Mouse (Mus musculus): ENCODE results near the gene Fancl. TPM values are rescaled to one million over a fixed set of nuclear protein-coding genes. Genes with fewer than 3 reads are reported as not detected.
A peak's percentile ranks its signal among the peaks of the same experiment; 100 is the strongest.
"Not testable (repeated sequence)": the region's sequence is repeated elsewhere in the genome, so short reads cannot be mapped to it uniquely, and the experiment has no call there.

The Fancl gene
- total RNA-seq (2015; ENCODE audit: low replicate concordance) = 10.8 and 17.6 TPM in 2 replicates
- 15.2 and 28.6 TPM in 2 replicates for total RNA-seq (2017; ENCODE audit: low replicate concordance)

DNA sequence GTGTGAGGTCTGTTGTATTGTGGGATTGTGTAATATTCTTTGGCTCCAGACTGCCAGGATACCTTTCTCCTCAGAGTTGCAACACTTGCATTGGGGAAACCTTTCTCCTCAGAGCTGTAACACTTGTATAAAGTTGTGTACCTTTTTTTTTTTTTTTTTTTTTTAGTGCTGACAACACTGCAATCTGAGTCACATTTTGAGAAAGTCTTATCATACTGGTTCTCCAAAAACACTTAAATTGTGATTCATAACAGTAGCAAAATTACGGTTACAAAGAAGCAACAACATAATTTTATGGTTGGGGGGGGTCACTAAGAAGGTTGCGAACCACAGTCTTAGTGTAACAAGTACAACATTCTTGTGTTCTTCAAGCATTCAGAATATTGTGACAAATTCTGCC, at the start of gene Fancl:
Gene Fancl (plus strand): TSS at position 165 of the 400 bp plus-strand sequence.
- no peak for ATAC-seq (replicated peaks; ENCODE audit: low FRiP score, poor library complexity, severe bottlenecking)

DNA sequence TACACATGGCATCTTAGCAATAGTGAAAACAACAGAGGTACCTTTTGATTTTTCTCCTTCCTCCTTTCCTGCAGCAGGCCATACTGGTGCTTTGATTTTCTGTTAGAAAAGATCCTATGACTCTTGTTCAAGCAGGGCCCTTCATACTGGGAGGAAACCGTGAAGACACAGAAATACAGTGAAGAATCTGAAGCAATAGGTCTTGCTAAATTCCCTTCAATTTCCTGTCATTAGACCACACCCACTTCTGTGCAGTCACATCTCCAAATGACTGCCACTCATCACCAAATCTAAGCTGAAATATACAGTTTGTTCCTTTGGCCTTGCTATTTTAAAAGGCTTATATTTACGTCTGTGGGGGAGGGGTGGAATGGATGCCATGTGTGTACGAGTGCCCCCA, 49.1 kb upstream of the Fancl start:
- no peak for ATAC-seq (replicated peaks; ENCODE audit: low FRiP score, poor library complexity, severe bottlenecking)

DNA sequence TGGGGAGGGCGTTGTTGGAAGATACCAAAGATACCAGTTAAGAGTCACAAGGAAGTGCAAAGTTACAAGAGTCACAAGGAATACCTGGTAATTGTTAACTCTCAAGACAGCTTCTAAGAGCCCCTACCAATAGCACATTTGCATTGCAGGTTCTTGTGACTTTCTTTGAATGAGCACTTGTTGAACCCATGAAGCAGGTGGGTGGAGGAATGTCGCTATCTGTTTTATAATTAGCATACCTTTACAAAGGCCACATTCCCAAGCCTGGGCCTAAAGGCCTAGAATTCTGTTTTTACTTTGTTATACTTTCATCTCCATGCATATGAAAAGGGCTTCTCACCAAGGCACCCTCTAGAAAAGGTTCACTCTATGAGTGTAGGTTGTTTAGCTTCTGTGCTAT, 15.8 kb upstream of the Fancl start:
- not testable (repeated sequence) for ATAC-seq (replicated peaks; ENCODE audit: low FRiP score, poor library complexity, severe bottlenecking)

DNA sequence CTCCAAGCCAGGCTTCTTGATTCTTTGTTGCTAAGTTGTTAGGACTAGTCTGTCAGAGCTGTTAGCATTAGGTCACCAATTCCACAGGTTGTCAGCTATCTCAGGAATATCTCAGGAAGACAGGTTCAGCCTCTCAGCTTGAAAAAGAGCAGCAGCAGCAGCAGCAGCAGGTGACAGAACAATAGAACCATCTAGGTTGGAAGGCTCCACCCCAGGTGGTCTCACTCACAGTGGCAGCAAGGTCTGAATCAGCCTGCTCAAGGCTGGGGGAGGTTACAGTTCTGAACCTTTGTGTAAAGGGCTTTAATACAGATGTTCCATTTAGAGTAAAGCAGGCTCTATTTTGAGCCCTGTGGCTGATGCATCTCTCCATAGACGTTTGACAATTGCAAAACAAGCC, 14.0 kb upstream of the Fancl start:
- not testable (repeated sequence) for ATAC-seq (replicated peaks; ENCODE audit: low FRiP score, poor library complexity, severe bottlenecking)

DNA sequence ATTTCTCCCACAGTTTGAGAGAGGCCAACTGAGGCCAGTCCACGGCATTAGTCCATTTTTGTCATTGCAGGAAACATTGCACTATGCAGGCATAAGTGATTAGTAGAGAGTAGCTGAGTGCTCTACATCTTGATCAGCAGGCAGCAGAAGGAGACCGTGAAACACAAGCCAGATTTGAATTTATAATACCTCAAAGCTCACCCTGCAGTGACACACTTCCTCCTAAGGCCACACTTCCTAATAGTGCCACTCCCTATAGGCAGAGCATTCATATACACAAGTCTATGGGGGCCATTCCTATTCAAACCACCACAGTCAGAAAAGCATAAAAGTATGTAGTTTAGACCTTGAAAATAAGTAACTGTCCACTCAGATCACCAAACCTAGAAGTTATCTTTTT, 11.8 kb upstream of the Fancl start:
- ATAC-seq (replicated peaks; ENCODE audit: low FRiP score, poor library complexity, severe bottlenecking) = no peak

DNA sequence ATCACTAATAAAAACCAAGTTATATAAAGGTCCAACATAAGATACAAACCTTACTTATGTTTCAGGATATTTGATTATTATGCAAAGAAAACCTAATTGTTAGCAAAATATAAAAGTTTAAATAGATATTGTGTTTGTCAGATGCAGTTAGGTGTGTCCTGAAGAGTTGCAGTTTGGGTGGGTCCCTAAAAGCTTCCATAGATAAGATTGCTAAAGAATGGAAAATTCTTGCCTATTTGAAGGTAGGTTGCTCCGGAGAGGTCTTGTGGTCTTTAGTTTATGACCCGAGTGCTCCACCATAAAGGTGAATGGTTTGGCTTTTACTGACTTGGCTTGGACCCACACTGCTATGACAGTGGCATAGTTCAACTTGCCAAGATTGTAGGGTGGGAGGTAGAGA, 7.9 kb upstream of the Fancl start:
- no peak for ATAC-seq (replicated peaks; ENCODE audit: low FRiP score, poor library complexity, severe bottlenecking)

DNA sequence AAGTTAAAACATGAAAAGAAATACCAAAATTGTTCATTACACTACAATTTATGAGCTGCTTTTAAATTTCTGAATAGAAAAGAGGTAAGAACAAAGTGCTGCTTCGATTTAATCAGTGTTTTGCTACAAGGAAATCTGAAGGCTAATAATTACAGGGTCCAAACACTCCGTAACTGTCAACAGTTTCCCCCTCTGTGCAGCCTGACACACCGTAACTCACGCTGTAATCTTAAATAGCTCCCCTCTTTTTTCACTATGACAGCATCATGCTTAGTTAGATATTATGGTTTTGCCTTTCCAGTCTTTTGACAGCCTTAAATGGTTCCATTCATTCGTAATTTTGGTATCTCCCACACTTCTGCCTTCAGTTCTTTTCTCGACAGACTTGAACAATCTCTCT, 4.4 kb upstream of the Fancl start:
- ATAC-seq (replicated peaks; ENCODE audit: low FRiP score, poor library complexity, severe bottlenecking) = no peak

DNA sequence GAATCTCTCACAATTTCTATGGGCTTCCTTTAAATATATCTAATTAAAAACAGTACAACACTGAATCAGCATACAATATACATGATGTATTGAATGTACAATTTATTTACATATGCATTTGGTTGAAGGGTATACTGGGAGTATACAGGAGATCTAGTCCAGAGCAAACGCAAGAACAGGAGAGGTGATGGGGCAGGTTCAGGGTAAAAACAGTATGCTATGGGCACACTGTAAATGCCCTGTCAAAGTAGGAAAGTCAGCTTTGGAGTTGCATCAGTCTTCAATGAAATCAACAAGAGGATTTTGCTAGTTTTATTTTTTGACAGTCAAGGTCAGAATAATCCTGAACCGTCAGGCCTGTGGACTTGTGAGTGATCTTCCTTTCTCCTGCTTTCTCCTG, 743 bp downstream of the Fancl start:
- ATAC-seq (replicated peaks; ENCODE audit: low FRiP score, poor library complexity, severe bottlenecking) = peak; percentile 74

DNA sequence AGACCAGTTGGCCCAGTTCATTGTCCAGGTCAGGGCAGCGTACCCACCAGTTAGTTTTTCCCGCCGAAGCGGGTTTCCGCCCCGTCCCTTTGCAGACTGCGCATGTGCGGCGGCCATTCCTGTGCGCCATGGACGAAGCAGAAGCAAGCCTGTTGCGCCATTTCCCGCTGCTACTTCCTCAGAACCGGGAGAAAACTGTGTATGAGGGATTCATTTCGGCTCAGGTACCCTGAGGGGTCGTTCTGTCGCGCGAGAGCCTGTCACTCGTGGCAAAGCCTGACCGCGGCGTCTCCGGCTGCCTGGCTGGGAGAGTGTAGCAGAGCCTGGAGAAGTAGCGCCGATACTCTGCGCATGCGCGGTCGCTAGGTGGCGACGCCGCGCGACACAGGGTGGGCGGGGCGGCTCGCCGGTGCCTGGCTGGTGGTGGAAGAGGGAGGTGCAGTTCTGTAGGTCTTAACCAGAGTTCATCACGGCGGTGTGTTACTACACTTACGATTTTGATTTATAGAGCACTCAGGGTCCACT, 1.2 kb downstream of the Fancl start:
- ATAC-seq (replicated peaks; ENCODE audit: low FRiP score, poor library complexity, severe bottlenecking) = peak; percentile 98

DNA sequence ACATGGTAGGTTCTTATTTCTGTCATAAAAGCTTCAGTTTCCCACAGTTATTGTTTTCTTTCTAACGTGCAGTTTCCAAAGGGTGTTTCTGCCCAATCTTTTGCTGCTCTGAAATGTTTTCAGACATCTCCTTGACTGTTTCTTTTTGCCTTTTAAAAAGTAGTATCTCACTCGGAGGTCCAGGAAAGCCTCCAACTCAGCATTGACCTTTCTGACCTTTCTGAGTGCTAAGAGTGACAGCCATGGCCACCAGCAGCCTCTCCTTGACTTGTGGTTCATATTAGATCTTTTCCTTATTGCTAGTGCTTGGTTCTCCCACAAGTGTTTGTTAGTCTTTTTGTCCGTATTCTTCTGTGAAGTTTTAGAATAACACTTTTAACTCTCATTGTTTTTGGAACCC, 9.6 kb downstream of the Fancl start:
- no peak for ATAC-seq (replicated peaks; ENCODE audit: low FRiP score, poor library complexity, severe bottlenecking)

DNA sequence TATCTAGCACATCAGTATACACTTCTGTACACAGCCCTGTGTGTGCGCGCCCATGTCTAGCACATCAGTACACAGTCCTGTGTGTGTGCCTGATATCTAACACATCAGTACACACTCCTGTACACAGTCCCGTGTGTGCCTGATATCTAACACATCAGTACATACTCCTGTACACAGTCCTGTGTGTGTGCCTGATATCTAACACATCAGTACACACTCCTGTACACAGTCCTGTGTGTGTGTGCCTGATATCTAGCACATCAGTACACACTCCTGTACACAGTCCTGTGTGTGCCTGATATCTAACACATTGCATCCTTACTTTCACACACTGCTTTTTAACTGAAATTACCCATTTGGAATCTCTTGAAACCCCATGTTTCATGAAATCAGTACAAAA, 27.0 kb downstream of the Fancl start:
- no peak for ATAC-seq (replicated peaks; ENCODE audit: low FRiP score, poor library complexity, severe bottlenecking)

DNA sequence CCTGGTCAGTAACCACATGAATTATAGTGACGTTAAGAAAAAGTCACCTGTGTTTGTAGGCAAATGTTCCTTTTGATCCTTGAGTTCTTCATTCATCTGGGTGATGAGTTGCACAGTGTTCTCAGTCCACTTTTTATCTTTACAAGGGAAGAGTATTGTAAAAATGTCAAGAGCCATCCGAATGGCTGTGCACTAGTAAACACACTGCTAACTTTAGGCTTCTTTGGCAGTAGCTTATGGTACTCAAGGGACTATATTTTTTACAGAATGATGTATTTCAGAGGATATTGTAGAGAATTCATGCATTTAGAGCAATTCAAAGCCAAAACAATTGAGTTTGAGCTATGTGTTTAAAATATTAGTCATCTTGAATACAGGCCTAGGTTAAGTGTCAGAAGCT, 35.5 kb downstream of the Fancl start:
- ATAC-seq (replicated peaks; ENCODE audit: low FRiP score, poor library complexity, severe bottlenecking) = no peak

DNA sequence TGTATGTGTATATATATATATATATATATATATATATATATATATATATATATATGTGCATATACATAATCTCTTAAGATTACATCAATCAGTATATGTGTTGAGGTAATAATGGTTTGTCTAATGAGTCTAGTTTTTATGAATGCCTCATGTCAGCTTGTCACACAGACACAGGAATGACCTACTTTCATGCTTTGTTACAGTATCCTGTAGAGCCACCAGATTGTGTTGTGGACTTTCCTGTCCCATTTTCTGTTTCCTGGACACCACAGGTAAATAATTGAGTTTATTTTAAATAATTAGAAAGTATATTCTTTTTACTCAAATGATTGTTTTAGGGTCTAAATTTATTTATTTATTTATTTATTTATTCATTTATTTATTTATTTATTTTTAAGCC, 48.3 kb downstream of the Fancl start:
- no peak for ATAC-seq (replicated peaks; ENCODE audit: low FRiP score, poor library complexity, severe bottlenecking)

DNA sequence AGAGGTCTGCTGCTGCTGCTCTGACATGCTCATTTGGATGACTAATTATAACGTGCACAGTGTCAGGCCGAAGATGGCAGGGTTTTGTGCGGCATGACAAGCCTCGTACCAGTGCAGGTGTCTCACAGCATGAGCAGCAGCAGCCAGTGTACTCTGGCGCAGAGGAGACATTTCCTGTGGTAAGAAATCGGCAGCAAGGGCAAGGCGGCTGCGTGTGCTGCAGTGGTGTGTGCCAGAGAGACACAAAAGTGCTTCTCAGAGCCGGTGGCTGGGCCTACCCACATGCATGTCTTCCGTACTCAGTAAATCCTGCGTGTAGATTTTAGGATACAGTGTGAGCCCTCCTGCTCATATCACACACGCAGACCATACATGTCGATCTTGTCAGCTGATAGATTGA, 51.9 kb downstream of the Fancl start:
- no peak for ATAC-seq (replicated peaks; ENCODE audit: low FRiP score, poor library complexity, severe bottlenecking)

DNA sequence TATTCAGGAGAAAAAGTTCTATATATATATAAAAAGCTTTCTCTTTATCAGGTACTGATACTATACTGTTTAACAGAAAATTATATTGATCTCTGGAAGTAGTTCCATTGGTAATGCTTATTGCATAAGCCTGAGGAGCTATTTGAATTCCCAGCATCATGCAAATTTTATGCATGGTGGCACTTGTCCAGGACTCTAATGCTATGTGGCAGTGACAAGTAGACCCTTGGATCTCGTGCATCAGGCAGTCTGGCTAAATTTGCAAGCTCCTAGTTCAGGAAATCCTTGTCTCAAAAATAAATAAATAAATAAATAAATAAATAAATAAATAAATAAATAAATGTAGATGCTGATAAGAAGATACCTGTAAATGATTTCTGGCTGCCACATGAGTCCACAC, 55.2 kb downstream of the Fancl start:
- ATAC-seq (replicated peaks; ENCODE audit: low FRiP score, poor library complexity, severe bottlenecking) = no peak

DNA sequence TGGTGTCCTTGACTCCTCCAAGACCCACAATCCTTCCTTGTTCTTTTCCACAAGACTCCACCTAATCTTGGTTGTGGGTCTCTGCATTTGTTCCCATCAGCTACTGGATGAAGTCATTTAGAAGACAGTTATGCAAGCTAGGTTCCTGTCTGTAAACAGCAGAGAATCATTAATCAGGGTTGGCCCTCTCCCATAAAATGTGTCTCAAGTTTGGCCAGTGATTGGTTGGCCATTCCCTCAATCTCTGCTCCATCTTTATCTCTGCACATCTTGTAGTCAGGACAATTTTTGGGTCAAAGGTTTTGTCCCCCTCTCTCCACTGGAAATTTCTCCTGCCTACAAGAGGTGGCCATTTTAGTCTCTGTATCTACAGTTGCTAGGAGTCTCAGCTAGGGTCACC, 58.4 kb downstream of the Fancl start:
- ATAC-seq (replicated peaks; ENCODE audit: low FRiP score, poor library complexity, severe bottlenecking) = no peak

DNA sequence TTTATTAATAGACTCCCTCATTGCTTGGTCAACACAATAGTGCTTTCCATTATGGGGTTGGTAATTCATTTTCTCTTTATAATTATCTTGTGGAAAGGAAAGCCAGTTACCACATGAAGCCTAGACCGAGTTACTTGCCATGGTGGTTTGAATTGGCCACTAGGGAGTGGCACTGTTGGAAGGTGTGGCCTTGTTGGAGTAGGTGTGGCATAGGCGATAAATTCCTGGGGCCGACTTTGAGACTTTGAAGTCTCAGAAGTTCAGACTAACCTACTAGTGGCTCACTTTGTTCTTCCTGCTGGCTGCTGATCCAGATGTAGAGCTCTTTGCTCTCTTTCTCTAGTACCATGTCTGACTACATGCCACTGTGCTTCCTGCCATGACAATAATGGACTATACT, 63.9 kb downstream of the Fancl start:
- ATAC-seq (replicated peaks; ENCODE audit: low FRiP score, poor library complexity, severe bottlenecking) = peak; percentile 87

DNA sequence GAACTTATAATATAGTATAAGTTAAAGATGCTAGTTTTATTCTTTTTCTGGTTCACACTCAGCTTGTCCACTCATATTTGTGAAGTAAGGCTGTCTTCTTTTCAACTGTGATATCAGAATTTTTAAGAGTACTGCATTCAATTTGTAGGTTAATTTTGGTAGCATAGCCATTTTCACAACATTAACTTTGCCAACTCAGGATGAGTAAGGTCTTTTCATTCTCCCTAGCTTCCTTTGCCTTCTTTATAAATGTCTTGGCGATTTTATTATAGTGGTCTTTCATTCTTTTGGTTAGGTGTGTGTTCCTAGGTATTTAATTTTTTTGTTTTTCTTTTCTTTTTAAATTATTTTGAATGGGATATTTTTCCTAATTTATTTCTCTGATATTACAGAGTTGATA, 64.7 kb downstream of the Fancl start:
- ATAC-seq (replicated peaks; ENCODE audit: low FRiP score, poor library complexity, severe bottlenecking) = no peak

DNA sequence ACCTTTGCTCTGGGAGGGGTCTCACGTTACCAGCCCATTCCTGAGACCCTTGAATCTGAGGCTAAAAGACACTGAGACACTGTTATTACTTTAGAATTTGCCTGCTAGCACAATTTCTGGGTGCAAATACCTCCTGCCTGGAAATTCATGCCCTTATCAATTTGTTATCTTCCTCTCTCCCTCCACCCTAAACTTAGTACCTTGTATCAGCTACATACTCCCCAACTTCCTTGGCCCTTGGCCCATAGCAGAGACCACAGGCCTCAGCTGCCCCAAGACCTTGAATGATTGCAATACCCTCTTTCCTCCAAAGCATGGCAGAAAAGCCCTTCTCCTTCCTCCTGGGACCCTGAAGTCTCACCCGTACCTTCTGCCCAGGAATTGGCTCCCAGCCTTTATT, 65.3 kb downstream of the Fancl start:
- ATAC-seq (replicated peaks; ENCODE audit: low FRiP score, poor library complexity, severe bottlenecking) = peak; percentile 59

DNA sequence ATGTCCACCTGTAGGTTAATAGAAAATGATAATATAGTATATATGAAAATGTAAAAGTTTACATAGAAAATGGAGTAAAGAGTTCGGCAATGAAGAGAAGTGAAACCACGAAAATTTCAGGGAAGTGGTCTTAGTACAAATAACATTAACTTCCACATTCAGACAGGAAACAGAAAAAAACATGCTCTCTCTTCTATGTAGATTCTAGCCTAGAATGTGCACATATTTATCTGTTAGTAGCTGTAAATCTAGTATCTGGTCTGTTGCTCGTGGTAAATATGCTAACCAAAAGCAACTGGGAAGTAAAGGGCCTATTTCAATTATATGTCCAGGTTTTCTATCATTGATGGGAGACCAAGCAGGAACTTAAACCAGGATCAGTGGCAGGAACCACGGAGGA, 66.8 kb downstream of the Fancl start:
- no peak for ATAC-seq (replicated peaks; ENCODE audit: low FRiP score, poor library complexity, severe bottlenecking)

DNA sequence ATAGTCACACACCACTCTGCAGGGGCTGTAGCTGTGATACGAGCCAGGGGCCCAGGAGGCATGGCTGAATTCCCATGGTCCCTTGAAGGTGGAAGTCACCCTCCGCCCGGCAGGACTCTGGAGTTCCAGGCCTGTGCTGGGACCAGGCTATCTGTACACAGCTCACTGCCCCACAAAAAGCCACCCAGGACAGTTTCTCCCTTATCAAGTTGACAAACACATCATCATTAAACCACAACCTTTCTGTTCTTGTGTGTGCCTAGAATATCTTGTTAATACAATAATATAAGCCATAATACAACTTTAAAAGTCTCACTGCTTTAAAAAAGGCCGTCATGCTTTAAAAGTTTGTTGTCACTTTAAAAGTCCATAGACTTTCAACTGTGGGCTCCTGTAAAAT, 68.1 kb downstream of the Fancl start:
- ATAC-seq (replicated peaks; ENCODE audit: low FRiP score, poor library complexity, severe bottlenecking) = no peak

DNA sequence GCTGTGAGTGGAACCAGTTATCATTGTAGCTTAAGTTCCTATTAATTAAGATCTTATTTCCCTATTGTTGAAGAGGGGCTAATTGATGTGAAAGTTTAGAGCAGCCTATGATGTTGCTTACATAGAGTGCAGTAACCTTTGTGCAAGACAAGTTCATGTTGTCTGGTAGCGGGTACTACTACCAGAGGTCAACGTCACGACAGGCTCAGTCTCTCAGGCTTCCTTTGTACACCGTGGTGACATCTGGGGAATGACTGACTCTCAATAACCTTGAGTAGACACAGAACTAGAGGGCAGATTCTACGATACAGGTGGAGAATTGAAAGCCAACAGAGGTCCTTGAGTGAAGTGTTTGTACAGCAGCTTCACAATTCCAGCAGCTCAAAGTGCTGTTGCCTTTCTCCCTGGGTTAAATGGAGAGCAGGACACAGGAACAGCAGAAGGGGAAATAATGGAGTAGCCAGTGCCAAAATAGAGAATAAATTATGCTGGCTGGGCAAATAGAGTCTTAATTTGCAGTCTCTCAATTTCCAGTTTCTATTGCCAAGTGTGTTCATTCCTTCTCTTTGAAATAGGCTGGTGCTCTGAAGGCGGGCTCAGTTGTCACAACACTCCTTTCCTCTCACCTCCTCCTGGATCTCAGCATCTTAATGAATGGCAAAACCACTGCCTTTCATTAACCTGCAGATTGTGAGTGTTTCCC, 91.3 kb downstream of the Fancl start:
- ATAC-seq (replicated peaks; ENCODE audit: low FRiP score, poor library complexity, severe bottlenecking) = no peak

All from erythroblast, adult 5-6 weeks (primary cell).